Mouse (Mus musculus) hindbrain, embryonic 10.5 days (tissue): ENCODE data around the gene Mef2c. TPM values are rescaled to one million over a fixed set of nuclear protein-coding genes. Genes with fewer than 3 reads are reported as not detected.
A peak's percentile ranks its signal among the peaks of the same experiment; 100 is the strongest.

ENCODE experiments used
- DNase-seq: peaks from one replicate; pipeline ENCODE4 v3.0.0-alpha.2; 2017; ENCODE audit warnings: low spot score
- H3K27ac ChIP-seq: fragments of 300-500 bp; sonication (generic); 2 replicates; pipeline ENCODE4 v1.5.1; 2016; ENCODE audit warnings: mild to moderate bottlenecking, moderate library complexity
- H3K27me3 ChIP-seq: fragments of 300-500 bp; sonication (generic); 2 replicates; pipeline ENCODE4 v1.6.1; 2016; ENCODE audit warnings: mild to moderate bottlenecking; ENCODE audit not compliant: poor library complexity, insufficient read depth, severe bottlenecking
- H3K36me3 ChIP-seq: fragments of 300-500 bp; sonication (generic); 2 replicates; pipeline ENCODE4 v1.6.1; 2016; ENCODE audit warnings: mild to moderate bottlenecking, moderate library complexity
- H3K4me1 ChIP-seq: fragments of 300-500 bp; sonication (generic); replicated peaks from 2 replicates; pipeline ENCODE4 v1.6.1; 2016; ENCODE audit warnings: mild to moderate bottlenecking
- H3K4me3 ChIP-seq: fragments of 300-500 bp; sonication (generic); 2 replicates; pipeline ENCODE4 v1.5.1; 2016; ENCODE audit warnings: mild to moderate bottlenecking, moderate library complexity
- H3K9me3 ChIP-seq: fragments of 300-500 bp; sonication (generic); 2 replicates; pipeline ENCODE4 v1.6.1; 2016; ENCODE audit warnings: mild to moderate bottlenecking, moderate library complexity
- WGBS: fragments of 180-500 bp; shearing (Covaris S2); methylation state at CpG from one replicate; pipeline ENCODE4 v1.1.7; 2016; 5-methylcytosine and 5-hydroxymethylcytosine counted together
- polyA plus RNA-seq: library from polyadenylated mRNA; unstranded; fragments of >200 nt; fragmentation: Nextera tagmentation; extraction: Ambion mirVana; gene quantifications from 2 replicates; pipeline ENCODE4 v1.2.1, GENCODE M21; 2016

Gene Mef2c
- polyA plus RNA-seq, 1 experiment from 2014 or later: 17.3 TPM

DNA sequence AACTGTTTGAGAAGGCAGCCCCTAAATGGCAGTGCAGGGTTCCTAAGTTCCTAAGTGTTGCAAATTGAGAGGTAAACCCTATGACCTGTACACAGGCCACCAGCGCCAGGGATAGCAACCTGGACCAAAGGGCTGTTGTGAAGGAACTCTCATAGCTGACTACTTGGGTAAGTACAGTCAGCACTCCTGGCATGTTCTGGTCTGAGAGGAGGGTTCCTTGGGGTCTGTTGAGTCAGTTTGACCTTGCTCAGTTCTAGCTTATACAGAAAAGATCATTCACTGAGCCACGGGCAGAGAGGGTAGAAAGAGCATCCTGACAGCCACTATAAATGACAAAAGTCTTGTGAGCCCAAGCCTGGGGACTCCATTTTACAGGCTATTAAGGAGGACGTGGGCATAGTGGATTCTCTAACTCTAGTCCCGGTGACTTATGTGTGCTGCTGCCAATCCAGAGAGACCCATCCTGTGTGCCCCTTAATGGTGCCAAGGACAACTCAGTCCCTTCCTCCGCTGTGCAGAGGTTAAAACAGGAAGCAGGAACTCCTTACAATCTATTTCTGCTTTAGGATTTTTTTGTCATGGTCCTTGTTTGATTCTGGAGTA is 209.0 kb downstream of the Mef2c start:
- no peak overlapping the region for H3K4me3 ChIP-seq

GRCm38 (mm10) chr13:83713661-83714291 is 209.9 kb downstream of the Mef2c start:
- no peak overlapping the region for H3K27ac ChIP-seq
- H3K9me3 ChIP-seq: no peaks in the 10 kb centered on the region
- 2% methylated on average over 19 of the region's 19 CpGs for WGBS
- peaks cover 87% of the 10 kb centered on the region for H3K27me3 ChIP-seq
- H3K36me3 ChIP-seq: no peaks in the 10 kb centered on the region
- H3K4me3 ChIP-seq: peak overlapping the region; percentile 35
- peaks cover 28% of the 10 kb centered on the region; the same call in 1 of the 2 replicates for H3K4me1 ChIP-seq
- peak; percentile 34 for DNase-seq

More for the DNA sequence above, 209.0 kb downstream of the Mef2c start:
- 21% methylated on average over 5 of the region's 5 CpGs for WGBS
- Histone ChIP-seq H3K4me1 (peaks cover 28% of the 10 kb centered on the region; the same call in 1 of the 2 replicates), H3K27ac (no peak overlapping the region), H3K36me3 (no peaks in the 10 kb centered on the region), H3K9me3 (no peaks in the 10 kb centered on the region), H3K27me3 (peaks cover 78% of the 10 kb centered on the region)
- DNase-seq: peak; percentile 12

DNA sequence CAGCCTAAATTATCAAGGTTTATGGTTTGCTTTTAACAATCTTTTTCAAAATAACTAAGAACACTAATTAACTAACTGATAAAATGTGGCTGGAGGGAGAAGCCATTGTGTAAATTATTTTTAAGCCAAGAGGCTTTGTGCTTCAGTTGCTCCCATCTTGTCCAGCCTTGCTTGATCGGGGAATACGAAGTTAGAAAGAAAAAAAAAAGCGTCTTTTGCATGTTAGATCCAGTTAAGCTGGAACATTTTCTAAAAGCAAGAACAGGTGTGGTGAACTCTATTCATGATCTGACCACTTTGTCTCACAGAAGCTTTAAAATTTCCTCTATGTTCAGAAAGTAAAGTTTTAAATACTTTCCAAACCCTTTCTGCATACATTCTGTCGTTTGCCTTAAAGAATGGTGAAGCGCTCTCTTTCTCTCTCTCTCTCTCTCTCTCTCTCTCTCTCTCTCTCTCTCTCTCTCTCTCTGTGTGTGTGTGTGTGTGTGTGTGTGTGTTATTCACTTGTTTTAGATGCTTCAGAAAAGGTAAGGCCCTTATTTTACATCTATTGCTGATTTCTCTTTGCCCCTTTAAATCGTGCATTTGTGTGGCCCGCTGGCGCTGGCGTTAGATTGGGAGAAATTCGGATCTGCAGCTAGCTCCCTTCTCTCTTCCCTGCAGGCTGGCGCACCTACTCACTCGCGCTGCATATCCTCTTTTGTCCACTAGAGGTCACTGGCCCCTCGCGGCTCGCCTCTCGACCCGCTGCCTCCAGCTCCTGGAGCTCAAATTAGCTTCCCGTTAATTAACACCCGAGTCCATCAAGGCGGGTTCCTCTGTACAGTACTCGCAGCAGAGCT is 210.9 kb downstream of the Mef2c start:
- H3K27ac ChIP-seq: peak overlapping the region; percentile 80
- peaks cover 95% of the 10 kb centered on the region for H3K27me3 ChIP-seq
- peaks cover 28% of the 10 kb centered on the region; the same call in 1 of the 2 replicates for H3K4me1 ChIP-seq
- H3K9me3 ChIP-seq: no peaks in the 10 kb centered on the region
- under 1% methylated on average over 22 of the region's 22 CpGs for WGBS
- H3K4me3 ChIP-seq: peak overlapping the region; percentile 49
- peak; percentile 89 for DNase-seq
- no peaks in the 10 kb centered on the region for H3K36me3 ChIP-seq

GRCm38 (mm10) chr13:83715308-83715785 is 211.5 kb downstream of the Mef2c start:
- Histone ChIP-seq H3K27ac (peak overlapping the region; percentile 80), H3K27me3 (peaks cover 99% of the 10 kb centered on the region), H3K4me3 (peak overlapping the region; percentile 49), H3K9me3 (no peaks in the 10 kb centered on the region), H3K36me3 (no peaks in the 10 kb centered on the region), H3K4me1 (peaks cover 28% of the 10 kb centered on the region; the same call in 1 of the 2 replicates)
- WGBS: 2% methylated on average over 14 of the region's 14 CpGs
- no peak for DNase-seq

- Histone ChIP-seq H3K4me3 (peak overlapping the region; percentile 49), H3K4me1 (peaks cover 33% of the 10 kb centered on the region), H3K27me3 (peaks cover 99% of the 10 kb centered on the region), H3K9me3 (no peaks in the 10 kb centered on the region), H3K27ac (peak overlapping the region; percentile 80; the same call in 1 of the 2 replicates), H3K36me3 (no peaks in the 10 kb centered on the region)
- WGBS: 4% methylated on average over 27 of the region's 27 CpGs
- DNase-seq: peak; percentile 47
Observed at GRCm38 (mm10) chr13:83715971-83716615, 212.3 kb downstream of the Mef2c start.
